Mouse (Mus musculus) cortical plate, adult 2 months (tissue): Measurements from ENCODE around the gene Exosc5.

ENCODE experiments used
- CTCF ChIP-seq: fragments of 200-500 bp; IDR thresholded peaks from 2 replicates; pipeline ENCODE4 v1.5.1; 2011; ENCODE audit warnings: mild to moderate bottlenecking, control low read depth, low read length; ENCODE audit not compliant: insufficient read depth; ENCODE audit errors: extremely low read depth
- POLR2A ChIP-seq: fragments of 200-500 bp; IDR thresholded peaks from 2 replicates; pipeline ENCODE4 v1.6.1; 2011; ENCODE audit warnings: mild to moderate bottlenecking, low read length, control low read depth; ENCODE audit not compliant: insufficient read depth; ENCODE audit errors: extremely low read depth

DNA sequence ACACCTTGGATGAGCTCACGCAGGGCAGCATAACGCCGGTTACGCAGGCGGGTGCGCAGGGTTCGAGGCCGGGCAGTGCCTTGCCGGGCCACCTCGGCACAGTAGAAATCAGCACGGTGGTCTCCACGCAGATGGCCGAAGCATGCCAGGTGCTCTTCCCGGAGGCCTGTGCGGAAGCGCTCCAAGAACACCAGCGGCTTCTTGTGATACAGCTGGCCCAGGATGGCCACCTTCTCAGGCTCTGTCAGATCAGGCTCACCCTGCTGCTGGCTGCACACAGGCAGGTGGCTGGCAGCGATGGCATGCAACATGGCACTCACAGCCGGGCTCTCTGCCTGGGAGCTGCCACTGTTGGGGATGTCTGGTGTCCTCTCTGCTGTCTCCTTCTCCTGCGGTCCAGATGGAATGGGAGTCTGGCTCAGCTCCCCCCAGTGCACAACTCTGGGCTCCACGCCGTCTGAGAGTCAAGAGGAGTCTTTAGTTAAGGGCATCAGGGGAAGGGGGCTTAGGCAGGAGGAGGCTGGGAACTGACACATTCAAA is 56.8 kb downstream of the Exosc5 start:
- TF ChIP-seq POLR2A (no peak), CTCF (no peak)
